Mouse (Mus musculus) layer of hippocampus, adult 6 months (tissue): ENCODE results near the gene Pid1. TPM values are rescaled to one million over a fixed set of nuclear protein-coding genes. Genes with fewer than 3 reads are reported as not detected.

Experiments
- long read RNA-seq, 2 experiments: library from polyadenylated mRNA; unstranded; transcript quantifications; one replicate each; pipeline ENCODE4 v2.0.0; 2019 to 2020
- microRNA-seq: library from miRNA; unstranded; fragments of <30 nt; microRNA quantifications from one replicate; pipeline ENCODE4 v1.2.0, GENCODE M21; 2020
- polyA plus RNA-seq: library from polyadenylated mRNA; unstranded; fragments of <200 nt; fragmentation: Nextera tagmentation; gene quantifications from 2 replicates; pipeline ENCODE4 v1.2.3, GENCODE M21; 2021

Gene Pid1
- 33.8 and 34.1 TPM in 2 replicates for polyA plus RNA-seq
- long read RNA-seq, experiment 1, transcript Pid1-201 (3 exons, 2,664 nt) = major isoform, 54 of 64 reads
- long read RNA-seq, experiment 1, partial matches to known transcripts = 8 of 64 reads
- long read RNA-seq, experiment 1, other reads (novel, unspliced or antisense) = 1 of 64 reads
- long read RNA-seq, experiment 2, transcript Pid1-208 (1 exons, 1,431 nt) = minor isoform, 13 of 320 reads
- long read RNA-seq, experiment 2, transcript Pid1-201 (3 exons, 2,664 nt) = major isoform, 282 of 320 reads
- long read RNA-seq, experiment 2, partial matches to known transcripts = 0 of 320 reads
- long read RNA-seq, experiment 2, other reads (novel, unspliced or antisense) = 23 of 320 reads

GRCm38 (mm10) chr1:84363967-84364366, at the start of gene Pid1:
Pid1 (minus strand) TSS chr1:84364180.

Small RNA genes within 50 kb of the gene (microRNA-seq; reads per million reads assigned to microRNA genes)
- not detected for gene Mir6353
